Mouse (Mus musculus): Measurements from ENCODE around the gene Dnah1.

Dnah1 gene

DNA sequence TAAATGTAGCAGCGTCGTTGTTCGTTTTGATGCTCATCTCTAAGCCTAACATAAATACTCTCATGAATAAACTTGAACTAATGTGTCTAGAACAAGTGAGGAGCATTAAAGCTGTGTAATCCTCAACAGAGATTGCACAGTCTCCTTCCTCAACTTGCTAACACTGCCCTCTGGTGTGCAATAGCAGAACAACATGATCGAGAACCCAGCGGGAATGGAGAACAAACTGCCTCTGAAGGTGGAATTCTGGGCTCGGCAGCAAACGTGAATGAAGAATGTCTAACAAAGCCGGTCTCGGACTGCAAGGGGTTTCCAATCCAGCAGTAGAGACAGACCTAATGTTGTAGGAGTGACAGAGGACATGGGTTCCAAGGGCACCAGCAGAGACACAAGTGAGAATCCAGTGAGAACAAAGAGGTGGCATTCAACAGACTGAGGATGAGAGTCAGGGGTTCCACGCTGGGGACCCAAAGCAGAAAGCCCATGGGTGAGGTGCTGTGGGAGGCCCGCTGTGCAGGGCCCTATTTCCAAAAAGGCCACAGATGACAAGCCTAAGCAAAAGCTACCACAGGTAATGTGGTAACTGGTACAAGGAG, 89.6 kb downstream of the Dnah1 start:
- peak; percentile 93 for ATAC-seq (ENCODE audit: low TSS enrichment)

DNA sequence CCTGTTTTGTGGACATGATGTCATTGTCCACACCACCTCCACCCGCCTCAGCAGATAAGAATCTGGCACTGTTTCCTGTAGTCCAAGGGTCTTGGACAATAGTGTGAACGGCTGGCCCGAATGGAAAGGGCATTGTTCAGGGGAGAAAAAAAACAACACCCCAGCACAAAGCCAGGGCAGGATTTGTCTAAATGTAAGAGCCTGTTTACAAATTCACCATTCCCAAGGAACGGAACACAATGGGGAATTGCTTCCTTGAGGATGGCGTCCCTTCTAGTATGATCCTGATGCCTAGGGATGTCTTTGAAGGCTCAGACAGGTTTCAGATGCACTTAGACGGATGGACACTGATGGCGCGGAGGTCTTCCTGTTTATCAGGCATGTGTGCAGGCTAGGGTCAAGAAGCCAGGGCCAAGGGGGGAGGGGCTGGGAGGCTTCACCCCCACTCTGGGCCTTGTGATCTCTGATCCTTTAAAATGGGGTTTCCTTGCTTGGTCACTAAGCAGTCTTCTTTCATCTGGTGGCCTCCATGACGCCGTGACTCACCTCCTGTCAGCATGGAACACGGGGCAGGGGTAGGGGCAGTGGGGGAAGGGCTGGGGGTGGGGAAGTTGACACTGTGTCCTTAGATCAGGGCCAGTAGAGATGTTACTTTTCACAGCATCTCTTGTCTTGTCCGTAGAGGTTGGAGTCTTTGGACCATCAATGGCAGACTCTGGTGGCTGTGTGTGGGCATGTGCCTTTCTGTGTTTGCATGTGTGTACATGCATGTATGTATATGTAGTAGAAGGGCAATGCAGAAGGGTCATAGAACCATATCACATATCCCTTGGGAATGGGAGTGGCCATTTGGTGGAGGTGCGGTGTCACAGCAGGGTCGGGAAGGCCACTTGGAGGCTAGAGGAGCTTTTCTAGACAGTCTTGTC, 90.4 kb downstream of the Dnah1 start:
- ATAC-seq (ENCODE audit: low TSS enrichment) = no peak

DNA sequence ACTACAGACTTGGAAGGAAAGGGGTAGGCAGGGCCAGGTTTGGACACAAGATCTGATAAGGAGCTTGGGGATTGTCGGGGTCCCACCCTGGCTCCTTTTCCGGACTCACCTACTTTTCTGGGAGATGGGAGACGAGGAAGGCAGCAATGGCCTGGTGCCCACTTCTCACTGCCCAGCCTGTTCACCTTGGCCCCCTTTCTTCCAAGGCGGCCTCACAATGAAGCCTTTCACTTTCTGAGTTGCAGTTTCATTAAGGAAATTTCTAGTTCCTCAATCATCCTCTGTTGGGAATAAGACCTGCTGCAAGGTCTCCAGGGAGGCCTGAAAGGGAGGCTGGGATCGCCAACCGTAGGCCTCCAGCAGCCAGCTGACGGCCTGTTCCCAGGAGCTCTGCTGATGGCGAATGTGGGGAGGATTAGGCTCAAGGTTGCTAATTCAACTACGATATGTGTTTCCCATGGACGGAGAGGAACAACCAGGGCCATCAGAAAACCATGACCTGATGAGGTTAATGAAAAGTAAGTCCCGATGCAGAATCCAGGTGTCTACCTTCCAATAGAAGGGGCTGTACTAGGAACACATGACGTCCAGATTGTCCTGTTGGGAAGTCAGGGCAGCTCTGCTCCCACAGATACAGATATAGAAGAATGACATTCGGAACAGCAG, 91.2 kb downstream of the Dnah1 start:
- ATAC-seq (ENCODE audit: low TSS enrichment) = no peak

DNA sequence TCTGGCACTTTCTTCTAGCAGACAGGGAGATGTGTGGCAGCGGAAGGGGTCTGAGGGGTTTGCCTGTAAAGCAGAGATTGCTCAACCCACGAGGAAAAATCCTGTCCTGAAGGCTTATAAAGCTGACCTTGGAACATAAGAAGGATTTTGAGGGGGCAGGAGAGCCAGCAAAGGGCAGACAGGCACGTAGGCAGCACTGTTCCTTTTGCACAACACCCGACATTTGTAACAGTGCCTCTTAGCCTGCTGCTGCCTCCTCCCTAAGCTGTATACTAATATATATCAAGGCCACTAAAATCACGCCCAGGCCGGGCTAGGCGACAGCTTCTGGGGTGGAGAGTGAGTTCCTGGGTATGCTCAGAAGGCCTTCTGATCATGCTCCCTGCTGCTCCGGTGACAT, 93.3 kb downstream of the Dnah1 start:
- ATAC-seq (ENCODE audit: low TSS enrichment) = no peak

DNA sequence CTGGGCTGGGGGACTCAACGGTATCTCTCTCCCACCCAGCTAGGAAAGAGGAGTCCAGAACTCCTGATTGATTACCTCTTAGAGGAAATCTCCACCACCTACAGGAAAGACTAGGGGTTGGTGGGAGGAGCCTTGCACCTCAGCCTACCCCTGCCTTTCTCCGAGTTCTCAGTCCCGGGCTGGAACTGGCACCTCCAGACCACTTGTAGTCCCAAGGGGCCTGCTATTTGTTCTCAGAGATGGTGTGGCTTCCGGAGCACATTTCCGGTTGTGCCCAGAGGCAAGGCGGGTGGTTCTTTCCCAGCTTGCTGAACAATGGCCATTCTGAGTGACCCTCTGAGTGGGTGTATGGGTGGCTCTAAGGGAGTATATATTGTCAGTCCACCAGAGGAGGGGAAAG, 95.5 kb downstream of the Dnah1 start:
- no peak for ATAC-seq (ENCODE audit: low TSS enrichment)

DNA sequence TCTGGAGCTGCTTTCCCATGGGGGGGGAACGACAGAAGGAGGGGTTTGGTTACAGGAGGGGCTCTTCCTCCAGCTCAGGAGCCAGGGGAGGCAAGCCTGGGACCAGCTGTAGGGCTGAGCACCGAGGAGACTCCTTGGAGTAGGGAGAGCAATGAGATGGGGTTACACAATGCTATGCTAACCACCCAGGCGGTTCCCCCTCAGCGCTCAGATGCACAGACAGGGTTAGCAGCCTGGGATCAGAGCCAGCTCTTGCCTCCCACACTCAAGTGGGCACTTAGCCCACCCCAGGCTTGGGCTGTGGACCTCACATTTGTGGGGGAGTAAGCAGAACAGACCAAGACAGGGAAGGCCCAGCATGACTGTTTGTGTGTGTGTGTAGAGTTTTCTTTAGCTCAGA, 96.7 kb downstream of the Dnah1 start:
- ATAC-seq (ENCODE audit: low TSS enrichment) = peak; percentile 88

DNA sequence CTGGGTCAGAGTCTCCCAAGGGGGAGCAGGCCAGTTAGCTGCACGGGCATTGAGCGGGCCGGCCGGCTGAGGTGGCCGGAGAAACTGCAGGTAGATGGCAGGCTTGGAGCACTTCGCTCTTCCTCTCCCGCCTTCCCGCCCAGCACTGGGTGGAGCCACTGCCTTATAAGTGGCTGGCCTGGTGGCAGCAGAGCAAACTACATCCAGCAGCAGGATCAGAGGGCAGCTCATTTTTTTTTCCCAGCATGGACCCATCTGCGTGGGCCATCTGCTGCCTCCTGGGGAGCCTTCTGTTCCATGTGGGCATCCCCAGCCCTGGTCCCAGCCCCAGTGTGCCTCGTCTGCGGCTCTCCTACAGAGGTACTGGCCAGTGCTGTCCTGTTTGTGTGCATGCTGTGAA, 106.0 kb downstream of the Dnah1 start, which contains the start of gene Sema3g:
Sema3g (plus strand) TSS at position 195 of the 400 bp plus-strand sequence.
- ATAC-seq (ENCODE audit: low TSS enrichment) = no peak

DNA sequence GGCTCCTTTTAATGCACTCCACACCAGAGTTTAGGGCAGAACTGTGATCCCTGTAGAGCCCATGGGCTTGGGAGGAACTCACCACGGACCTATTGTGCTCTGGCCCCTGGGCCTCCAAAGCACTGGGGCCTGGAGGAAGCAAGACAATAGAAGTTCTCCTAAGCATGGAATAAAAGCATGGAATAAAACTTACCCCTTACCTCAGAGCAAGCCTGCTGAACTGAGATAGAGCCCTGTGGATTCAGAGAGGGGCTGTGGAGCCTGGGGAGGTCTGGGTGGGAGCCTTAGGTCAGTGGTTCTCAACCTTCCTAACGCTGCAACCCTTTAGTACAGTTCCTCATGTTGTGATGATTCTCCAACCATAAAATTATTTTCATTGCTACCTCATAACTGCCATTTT, 106.8 kb downstream of the Dnah1 start, which contains the start of gene Nisch:
Nisch (minus strand) TSS at position 101 of the 400 bp plus-strand sequence.
- no peak for ATAC-seq (ENCODE audit: low TSS enrichment)

DNA sequence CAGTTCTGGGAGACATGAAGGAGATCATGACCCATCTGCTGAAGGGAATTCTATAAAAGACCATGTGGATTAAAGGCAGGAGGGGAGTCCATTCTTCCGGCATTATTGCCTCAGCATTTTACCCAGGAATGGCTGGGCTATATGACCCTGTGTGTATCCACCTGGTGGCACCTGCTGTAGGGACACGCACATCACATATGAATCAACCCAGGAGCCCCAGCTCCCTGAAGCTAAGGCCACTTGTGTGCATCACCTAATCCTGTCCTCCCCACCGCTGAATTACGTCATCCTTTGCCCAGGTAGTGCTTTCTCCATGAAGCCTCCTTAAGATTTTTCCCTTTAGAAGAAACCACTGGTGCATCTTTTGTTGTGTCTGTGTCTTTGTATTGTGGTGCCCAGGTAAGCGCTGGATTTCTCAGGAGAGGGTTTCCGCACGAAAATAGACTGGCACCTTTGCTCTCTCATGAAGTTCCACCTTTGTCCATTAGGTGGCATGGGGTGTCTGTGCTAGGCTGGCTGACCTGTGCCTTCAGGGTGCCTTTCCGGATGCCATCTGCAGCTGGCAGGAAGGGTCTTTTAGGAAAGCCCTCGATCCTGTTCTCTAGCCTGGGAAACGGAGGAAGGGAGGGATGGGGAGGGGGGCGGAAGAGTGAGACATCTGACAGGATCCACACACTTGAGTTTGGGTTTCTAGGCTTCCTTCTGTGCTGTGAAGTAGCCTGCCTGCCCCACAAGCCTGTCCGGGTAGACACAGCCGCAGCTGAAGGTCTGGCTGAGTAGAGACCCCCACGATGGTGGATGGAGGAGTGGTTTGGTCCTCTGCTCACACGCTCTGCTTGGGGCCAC, 108.3 kb downstream of the Dnah1 start:
- ATAC-seq (ENCODE audit: low TSS enrichment) = peak; percentile 75

DNA sequence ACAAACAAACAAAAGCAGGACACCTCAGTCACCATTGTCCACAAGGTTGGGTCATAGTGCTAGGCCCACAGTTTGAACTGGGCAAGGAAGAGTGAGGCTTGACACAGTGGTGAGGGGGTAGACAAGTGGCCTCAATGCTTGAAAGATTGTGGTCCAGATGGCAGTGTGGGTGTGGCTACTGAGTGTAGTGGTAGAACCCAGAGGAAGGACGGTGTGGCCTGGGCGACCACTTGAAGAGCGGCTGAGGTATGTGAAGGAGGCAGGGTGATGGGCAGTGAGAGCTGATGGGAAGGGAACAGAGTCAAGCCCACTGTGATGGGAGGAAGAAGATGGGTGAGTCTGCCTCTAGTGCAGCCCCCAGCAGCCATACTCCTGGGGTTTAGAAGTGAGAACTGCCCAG, 109.0 kb downstream of the Dnah1 start:
- no peak for ATAC-seq (ENCODE audit: low TSS enrichment)

DNA sequence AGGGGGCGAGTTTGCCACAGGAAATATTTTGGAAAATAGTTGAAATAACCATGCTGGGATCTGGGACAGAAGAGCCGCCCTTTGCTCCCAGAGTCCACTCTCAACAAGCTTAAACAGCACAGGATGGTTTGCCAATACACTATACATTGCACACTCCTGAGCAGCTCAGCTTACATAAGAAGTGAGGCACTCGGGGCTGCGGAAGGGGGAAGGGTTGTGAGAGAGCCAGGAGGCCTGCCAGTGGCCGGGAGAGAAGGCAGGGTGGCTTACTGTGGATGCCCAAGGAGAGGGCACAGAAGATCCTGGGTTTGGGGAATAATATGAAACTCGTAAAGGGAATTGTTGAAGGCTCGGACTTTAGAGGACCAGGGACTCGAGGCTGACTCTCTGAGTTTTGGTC, 109.8 kb downstream of the Dnah1 start:
- no peak for ATAC-seq (ENCODE audit: low TSS enrichment)

DNA sequence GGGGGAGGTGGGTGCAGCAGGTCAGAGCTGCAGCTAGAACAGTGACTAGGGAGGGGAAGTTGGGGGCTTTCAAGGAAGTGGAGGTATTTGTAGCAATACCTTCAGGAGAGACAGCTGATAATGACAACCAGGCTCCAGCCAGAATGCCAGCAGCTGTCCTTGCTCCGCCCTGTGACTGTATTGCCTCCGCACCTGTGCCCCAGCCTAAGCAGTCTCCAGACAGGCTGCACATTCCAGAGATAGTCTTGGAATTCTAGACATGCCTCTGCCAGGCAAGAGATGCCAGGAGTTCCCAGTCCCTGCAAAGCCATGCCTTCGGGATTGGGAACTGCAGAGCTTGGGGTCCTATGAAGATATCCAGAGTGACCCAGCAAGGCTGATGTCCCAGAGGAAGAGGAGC, 111.2 kb downstream of the Dnah1 start:
- no peak for ATAC-seq (ENCODE audit: low TSS enrichment)

DNA sequence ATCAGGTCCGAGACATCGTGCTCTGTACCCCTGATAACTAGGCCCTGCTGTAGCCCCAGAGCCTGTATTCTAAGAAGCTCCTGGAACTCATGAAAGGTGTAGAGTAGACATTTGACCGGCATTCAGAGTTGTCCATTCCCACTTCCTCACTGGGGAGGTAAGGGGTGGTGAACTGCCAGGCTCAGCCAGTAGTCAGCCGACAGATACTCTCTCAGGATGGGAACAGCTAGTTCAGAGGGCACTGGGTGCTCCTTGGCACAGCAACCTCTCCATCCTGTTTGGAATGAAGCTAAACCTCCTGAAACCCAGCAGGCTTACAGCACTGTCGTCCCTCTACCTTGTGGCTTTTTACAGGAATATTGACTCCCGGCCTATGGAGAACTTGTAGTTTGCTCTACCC, 111.8 kb downstream of the Dnah1 start:
- no peak for ATAC-seq (ENCODE audit: low TSS enrichment)

All from frontal cortex, adult (tissue).